Comparison of ENCODE assay signal across 9 mouse cellular contexts in genomic region chr19:58413290-58413689, GRCm38 (mm10). TPM values are rescaled to one million over a fixed set of nuclear protein-coding genes. Genes with fewer than 3 reads are reported as not detected.
DNase-seq lines count a peak whose midpoint lies in the region; ATAC-seq and TF ChIP-seq lines count a peak whose summit lies in the region.
"Had no signal": no experiment of that assay in that cellular context is flagged by ENCODE, and none has a peak within 500 bp of the region (broad histone marks: within the 10 kb centered on the region; RNA-seq: fewer than 3 reads in every experiment).

No protein-coding gene starts in this region.

- no peak for TF ChIP-seq CTCF in forebrain, postnatal 0 days (IDR thresholded peaks at IDR 0.05; ENCODE audit: low read depth)

- no peak overlapping the region for H3K9ac ChIP-seq in forebrain, postnatal 0 days

- no peak overlapping the region for H3K4me3 ChIP-seq in forebrain, postnatal 0 days (ENCODE audit: low read depth, low read length)
- no peak overlapping the region for H3K4me3 ChIP-seq in forebrain, embryonic 10.5 days

- no peaks in the 10 kb centered on the region for H3K36me3 ChIP-seq in forebrain, postnatal 0 days (ENCODE audit: insufficient read depth)
- no peaks in the 10 kb centered on the region for H3K36me3 ChIP-seq in forebrain, embryonic 10.5 days (replicated peaks)

- DNase-seq in forebrain, postnatal 0 days, result peak; percentile 32
- no peak for DNase-seq in forebrain, embryonic 10.5 days (ENCODE audit: extremely low spot score, low spot score)
- peak; percentile 42 for DNase-seq in 416B (ENCODE audit: low read depth)
- peak; percentile 52 for DNase-seq in embryo, embryonic 11.5 days (ENCODE audit: low read depth, low spot score)
- DNase-seq in kidney, adult 11 months, result peak; percentile 61
- DNase-seq in lung, postnatal 10 days, result peak; percentile 91
- no peak for DNase-seq in natural killer cell, adult 2 months (ENCODE audit: low spot score in 2 of 2)
- no peak for DNase-seq in left cerebral cortex, adult 8-10 months (ENCODE audit: low spot score in 2 of 2)

- H3K9me3 ChIP-seq in forebrain, postnatal 0 days (ENCODE audit: low read length), result no peaks in the 10 kb centered on the region
- H3K9me3 ChIP-seq in forebrain, embryonic 10.5 days, result peaks cover 6% of the 10 kb centered on the region; the same call in 1 of the 2 replicates

- no peak for ATAC-seq in forebrain, postnatal 0 days

- H3K4me1 ChIP-seq in forebrain, postnatal 0 days (ENCODE audit: insufficient read depth), result no peaks in the 10 kb centered on the region
- no peaks in the 10 kb centered on the region for H3K4me1 ChIP-seq in forebrain, embryonic 10.5 days

- WGBS in forebrain, postnatal 0 days, result 23% methylated on average over 8 of the region's 8 CpGs
- 80% methylated on average over 8 of the region's 8 CpGs for WGBS in forebrain, embryonic 10.5 days

- H3K27ac ChIP-seq in forebrain, postnatal 0 days (ENCODE audit: low read depth, low read length), result no peak overlapping the region
- H3K27ac ChIP-seq in forebrain, embryonic 10.5 days, result no peak overlapping the region

- no peaks in the 10 kb centered on the region for H3K27me3 ChIP-seq in forebrain, postnatal 0 days (ENCODE audit: insufficient read depth, low read length)
- H3K27me3 ChIP-seq in forebrain, embryonic 10.5 days (ENCODE audit: poor library complexity, severe bottlenecking), result no peaks in the 10 kb centered on the region

- H3K4me2 ChIP-seq in forebrain, postnatal 0 days (ENCODE audit: low read depth), result no peak overlapping the region

RNA-seq across cellular contexts. Expression of gene Gfra1, which starts 42.4 kb away (rescaled TPM):
- total RNA-seq in forebrain, postnatal 0 days (2014; rRNA removed), result 28.5 and 48.9 TPM in 2 replicates
- 16.1 and 23.5 TPM in 2 replicates for polyA plus RNA-seq in forebrain, postnatal 0 days (2015; fragmentation: Nextera tagmentation; extraction: Ambion mirVana)
- 5.2 and 6.3 TPM in 2 replicates for polyA plus RNA-seq in forebrain, embryonic 10.5 days (2016; fragmentation: Nextera tagmentation; extraction: Ambion mirVana)
- 10 to 100 TPM; 37.6 to 49.5 (median 40.8) TPM for total RNA-seq in left cerebral cortex, adult 8-10 months (2022)
- total RNA-seq: CH12.LX had no signal

Comparison
In these comparisons a context has a peak if more than half of its experiments do, and no peak if none do; other contexts are left out.
1. DNase-seq: peak in forebrain, postnatal 0 days (single experiment), 416B (single experiment), embryo, embryonic 11.5 days (single experiment), kidney, adult 11 months (single experiment) and lung, postnatal 10 days (single experiment); none in forebrain, embryonic 10.5 days (single experiment), natural killer cell, adult 2 months (0 of 2) and left cerebral cortex, adult 8-10 months (0 of 2).